Mouse (Mus musculus): ENCODE measurements around the gene Ppp4r4.
"Not testable (repeated sequence)": the region's sequence is repeated elsewhere in the genome, so short reads cannot be mapped to it uniquely, and the experiment has no call there.

Ppp4r4 gene

GRCm38 (mm10) chr12:103643818-103644217 lies 111.7 kb downstream of the Ppp4r4 start:
- no peak for DNase-seq

GRCm38 (mm10) chr12:103644601-103645000 lies 112.5 kb downstream of the Ppp4r4 start:
- DNase-seq = no peak

GRCm38 (mm10) chr12:103646314-103646713 lies 114.2 kb downstream of the Ppp4r4 start:
- DNase-seq = no peak

- no peak for DNase-seq
These were observed 121.8 kb downstream of the Ppp4r4 start for GRCm38 (mm10) chr12:103653836-103654235.

- no peak for DNase-seq
These were observed 123.3 kb downstream of the Ppp4r4 start for GRCm38 (mm10) chr12:103655123-103656044.

GRCm38 (mm10) chr12:103656848-103657626 lies 125.0 kb downstream of the Ppp4r4 start, which contains the start of gene Serpina6:
TSS of gene Serpina6 (minus strand) at chr12:103657212.
- no peak for DNase-seq

- DNase-seq = no peak
These were observed 125.9 kb downstream of the Ppp4r4 start for GRCm38 (mm10) chr12:103657991-103658390.

GRCm38 (mm10) chr12:103659171-103659570 lies 127.1 kb downstream of the Ppp4r4 start:
- DNase-seq = peak; percentile 5 to 12

- DNase-seq = no peak
These were observed 128.0 kb downstream of the Ppp4r4 start for GRCm38 (mm10) chr12:103660076-103660475.

GRCm38 (mm10) chr12:103662053-103662452 lies 130.0 kb downstream of the Ppp4r4 start:
- DNase-seq = not testable (repeated sequence)
